Mouse (Mus musculus) B cell, adult 62 days (primary cell): ENCODE data around the gene Tbc1d9. TPM values are rescaled to one million over a fixed set of nuclear protein-coding genes. Genes with fewer than 3 reads are reported as not detected.

Source experiments
- total RNA-seq: library from RNA; stranded (reverse); gene quantifications from 4 replicates; pipeline ENCODE4 v1.2.4, GENCODE M21; 2023

The Tbc1d9 gene
- total RNA-seq, result 7.0 to 8.6 TPM (median 8.2 TPM) in 4 replicates

GRCm38 (mm10) chr8:83165235-83165930, at the start of gene Tbc1d9:
TSS of gene Tbc1d9 (plus strand) at chr8:83165352.

GRCm38 (mm10) chr8:83165931-83166867, 1.0 kb downstream of the Tbc1d9 start, which contains the start of gene Gm10645:
TSS of gene Gm10645 (minus strand) at chr8:83166170.

GRCm38 (mm10) chr8:83290176-83290575, 125.0 kb downstream of the Tbc1d9 start, which contains the start of gene Ucp1:
TSS of gene Ucp1 (plus strand) at chr8:83290352.

Other genes starting within 250 kb of the Tbc1d9 start
- gene Gm10645, start 818 bp downstream of the Tbc1d9 start, total RNA-seq, result 1.1 TPM in 1 of 4 replicates, not detected in the others
- not detected in 4 replicates for gene Ucp1, start 125.0 kb downstream of the Tbc1d9 start, total RNA-seq
- gene Elmod2, start 167.1 kb downstream of the Tbc1d9 start, total RNA-seq, result 9.9 to 14.7 TPM (median 12.7 TPM) in 4 replicates
- gene Mgat4d, start 183.1 kb downstream of the Tbc1d9 start, total RNA-seq, result not detected in 4 replicates
- gene Clgn, start 224.5 kb downstream of the Tbc1d9 start, total RNA-seq, result not detected in 4 replicates